ENCODE assay signal across 8 mouse cellular contexts in the genomic region with DNA sequence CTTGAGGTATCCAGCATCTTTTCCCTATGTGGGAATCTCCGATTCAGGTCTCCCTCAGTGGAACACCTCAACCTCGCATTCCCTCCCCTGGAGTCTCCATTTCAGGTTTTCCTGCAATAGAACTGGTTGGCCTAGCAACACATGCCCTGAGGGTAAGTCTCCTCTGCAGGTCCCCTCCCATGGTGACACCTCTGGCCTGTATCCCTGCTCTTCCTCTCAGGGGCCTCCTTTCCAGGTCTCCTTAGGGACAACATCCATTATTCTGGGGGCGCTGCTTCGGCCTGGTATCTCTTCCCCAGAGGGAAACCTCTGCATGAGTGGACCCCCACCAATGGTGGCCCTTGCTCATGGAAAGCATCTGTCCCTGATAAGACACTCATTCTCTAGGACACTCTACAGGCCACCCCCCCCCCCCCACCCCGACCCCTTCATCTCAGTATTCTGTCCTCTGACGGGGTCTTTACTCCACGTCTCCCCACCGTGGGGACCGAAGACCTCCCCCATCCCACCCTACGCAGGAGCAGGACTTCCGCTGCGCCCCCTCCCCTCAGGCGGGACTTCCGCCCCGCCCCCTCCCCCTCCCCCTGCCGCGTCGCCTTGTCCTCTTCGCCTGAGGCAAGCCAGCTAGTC. TPM values are rescaled to one million over a fixed set of nuclear protein-coding genes. Genes with fewer than 3 reads are reported as not detected.
DNase-seq lines count a peak whose midpoint lies in the region; ATAC-seq lines count a peak whose summit lies in the region.

A gene (plus strand): TSS at position 575 of the 630 bp plus-strand sequence.

- DNase-seq in embryo, embryonic 10.5 days (ENCODE audit: low spot score): peak; percentile 39
- no peak for DNase-seq in embryo, embryonic 9.5 days (ENCODE audit: extremely low spot score)
- DNase-seq in CD4-positive helper T cell, adult 2 months (ENCODE audit: low read depth, low spot score): peak; percentile 10
- peak; percentile 55 for DNase-seq in cerebellum, adult 11-12 months
- no peak for DNase-seq in gastrocnemius, postnatal 14 days
- no peak for DNase-seq in right cerebral cortex, postnatal 25 days

- intact Hi-C loops in gastrocnemius, postnatal 14 days (cut with DNase I; ENCODE audit: low total_unique reads): no loop called here

- no peak for ATAC-seq in inflammation-experienced regulatory T-cells, adult 6 months
- ATAC-seq in megakaryocyte, adult 5-6 weeks (ENCODE audit: poor library complexity, severe bottlenecking): no peak

RNA-seq across cellular contexts. Expression of the gene that starts here (rescaled TPM):
- total RNA-seq in gastrocnemius, postnatal 14 days (2021): 10 to 100 TPM; 47.7 to 49.8 TPM
- 100 to 1,000 TPM; 104 to 140 (median 107) TPM for polyA plus RNA-seq in inflammation-experienced regulatory T-cells, adult 6 months (2017; shearing (Covaris generic))
- 167 and 180 TPM in 2 replicates for total RNA-seq in megakaryocyte, adult 5-6 weeks (2015)
- 103 and 104 TPM in 2 replicates for total RNA-seq in megakaryocyte, adult 5-6 weeks (2017)

Comparison
In these comparisons a context has a peak if more than half of its experiments do, and no peak if none do; other contexts are left out.
1. DNase-seq: peak in embryo, embryonic 10.5 days (single experiment), CD4-positive helper T cell, adult 2 months (single experiment) and cerebellum, adult 11-12 months (single experiment); none in embryo, embryonic 9.5 days (single experiment), gastrocnemius, postnatal 14 days (single experiment) and right cerebral cortex, postnatal 25 days (single experiment).